Mouse (Mus musculus): ENCODE data around the gene Efcab7. TPM values are rescaled to one million over a fixed set of nuclear protein-coding genes. Genes with fewer than 3 reads are reported as not detected.

Gene Efcab7
- total RNA-seq, 1 experiment: 12.9 TPM

- no peak overlapping the region for H3K27ac ChIP-seq (ENCODE audit: insufficient read depth, low read depth, low read length, poor library complexity, severe bottlenecking)
- in situ Hi-C loops (cut with MboI; ENCODE audit: low sequenced_read_pairs in 2 of 2, unreplicated experiment in 2 of 2): no loop called here
These were observed 282 bp upstream of the Efcab7 start for GRCm38 (mm10) chr4:99828739-99829093.

DNA sequence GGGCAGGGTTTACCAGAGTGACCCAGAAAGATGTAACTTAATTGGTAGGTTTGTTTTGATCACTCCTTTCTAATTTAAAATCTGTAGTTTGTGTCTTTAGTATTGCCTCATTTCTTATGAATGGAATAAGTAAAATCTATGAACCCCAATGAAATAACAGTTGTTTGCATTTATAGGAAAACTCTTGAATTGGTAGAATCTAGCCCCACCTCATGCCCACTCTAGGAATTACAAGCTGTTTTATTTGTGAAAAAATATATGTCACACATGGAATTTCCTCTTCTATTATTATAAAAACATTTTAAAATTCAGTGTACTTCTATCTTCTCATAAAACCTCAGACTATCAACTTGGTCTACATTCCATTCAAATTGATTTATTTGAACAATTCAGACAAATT, 52.9 kb downstream of the Efcab7 start:
- in situ Hi-C loops (cut with MboI; ENCODE audit: low sequenced_read_pairs in 2 of 2, unreplicated experiment in 2 of 2): no loop called here
- H3K9me3 ChIP-seq (ENCODE audit: control insufficient read depth, insufficient read depth, low read depth, low read length): no peaks in the 10 kb centered on the region
- no peak for DNase-seq (ENCODE audit: low read depth, low spot score)
- no peaks in the 10 kb centered on the region for H3K36me3 ChIP-seq (ENCODE audit: control insufficient read depth, insufficient read depth, low read length, poor library complexity, severe bottlenecking)
- H3K4me1 ChIP-seq (ENCODE audit: control insufficient read depth in 2 of 2, insufficient read depth in 2 of 2, low read length in 2 of 2, poor library complexity in 1 of 2): no peaks in the 10 kb centered on the region
- no peak overlapping the region for H3K9ac ChIP-seq (ENCODE audit: insufficient read depth, low read depth, low read length, poor library complexity, severe bottlenecking)
- no peak for TF ChIP-seq ZNF384 (IDR thresholded peaks at IDR 0.05; ENCODE audit: low read depth, low read length)
- TF ChIP-seq HCFC1 (IDR thresholded peaks at IDR 0.05; ENCODE audit: borderline replicate concordance, insufficient read depth, low read length): no peak
- no peak for TF ChIP-seq CHD2 (IDR thresholded peaks at IDR 0.05; ENCODE audit: low read depth, low read length)
- no peak for TF ChIP-seq MAFK (IDR thresholded peaks at IDR 0.05; ENCODE audit: insufficient read depth, low read depth, low read length)
- TF ChIP-seq ZC3H11A (IDR thresholded peaks at IDR 0.05; ENCODE audit: borderline replicate concordance, low read depth, low read length): no peak
- H3K4me3 ChIP-seq (ENCODE audit: insufficient read depth in 1 of 2, low read depth in 1 of 2, low read length in 2 of 2, poor library complexity in 1 of 2, severe bottlenecking in 1 of 2): no peak overlapping the region
- no peak overlapping the region for H3K27ac ChIP-seq (ENCODE audit: insufficient read depth, low read depth, low read length, poor library complexity, severe bottlenecking)

More at GRCm38 (mm10) chr4:99828739-99829093, 282 bp upstream of the Efcab7 start:
- peak; percentile 12 for DNase-seq (ENCODE audit: low read depth, low spot score)
- H3K4me3 ChIP-seq (ENCODE audit: insufficient read depth in 1 of 2, low read depth in 1 of 2, low read length in 2 of 2, poor library complexity in 1 of 2, severe bottlenecking in 1 of 2): peak overlapping the region; percentile 86 to 92
- no peaks in the 10 kb centered on the region for H3K4me1 ChIP-seq (ENCODE audit: control insufficient read depth in 2 of 2, insufficient read depth in 2 of 2, low read length in 2 of 2, poor library complexity in 1 of 2)
- H3K36me3 ChIP-seq (ENCODE audit: control insufficient read depth, insufficient read depth, low read length, poor library complexity, severe bottlenecking): no peaks in the 10 kb centered on the region
- peak overlapping the region; percentile 91 for H3K9ac ChIP-seq (ENCODE audit: insufficient read depth, low read depth, low read length, poor library complexity, severe bottlenecking)
- TF ChIP-seq CHD2 (IDR thresholded peaks at IDR 0.05; ENCODE audit: low read depth, low read length) (no peak), ZNF384 (IDR thresholded peaks at IDR 0.05; ENCODE audit: low read depth, low read length) (no peak), MAFK (IDR thresholded peaks at IDR 0.05; ENCODE audit: insufficient read depth, low read depth, low read length) (no peak), ZC3H11A (IDR thresholded peaks at IDR 0.05; ENCODE audit: borderline replicate concordance, low read depth, low read length) (no peak), HCFC1 (IDR thresholded peaks at IDR 0.05; ENCODE audit: borderline replicate concordance, insufficient read depth, low read length) (no peak)
- H3K9me3 ChIP-seq (ENCODE audit: control insufficient read depth, insufficient read depth, low read depth, low read length): no peaks in the 10 kb centered on the region

- no peaks in the 10 kb centered on the region for H3K4me1 ChIP-seq (ENCODE audit: control insufficient read depth in 2 of 2, insufficient read depth in 2 of 2, low read length in 2 of 2, poor library complexity in 1 of 2)
- H3K9me3 ChIP-seq (ENCODE audit: control insufficient read depth, insufficient read depth, low read depth, low read length): no peaks in the 10 kb centered on the region
- H3K36me3 ChIP-seq (ENCODE audit: control insufficient read depth, insufficient read depth, low read length, poor library complexity, severe bottlenecking): no peaks in the 10 kb centered on the region
- DNase-seq (ENCODE audit: low read depth, low spot score): no peak
- H3K27ac ChIP-seq (ENCODE audit: insufficient read depth, low read depth, low read length, poor library complexity, severe bottlenecking): no peak overlapping the region
- no peak overlapping the region for H3K4me3 ChIP-seq (ENCODE audit: insufficient read depth in 1 of 2, low read depth in 1 of 2, low read length in 2 of 2, poor library complexity in 1 of 2, severe bottlenecking in 1 of 2)
- TF ChIP-seq CHD2 (IDR thresholded peaks at IDR 0.05; ENCODE audit: low read depth, low read length): no peak
- TF ChIP-seq HCFC1 (IDR thresholded peaks at IDR 0.05; ENCODE audit: borderline replicate concordance, insufficient read depth, low read length): no peak
- no peak for TF ChIP-seq ZNF384 (IDR thresholded peaks at IDR 0.05; ENCODE audit: low read depth, low read length)
- TF ChIP-seq MAFK (IDR thresholded peaks at IDR 0.05; ENCODE audit: insufficient read depth, low read depth, low read length): no peak
- TF ChIP-seq ZC3H11A (IDR thresholded peaks at IDR 0.05; ENCODE audit: borderline replicate concordance, low read depth, low read length): no peak
- in situ Hi-C loops (cut with MboI; ENCODE audit: low sequenced_read_pairs in 2 of 2, unreplicated experiment in 2 of 2): no loop called here
- H3K9ac ChIP-seq (ENCODE audit: insufficient read depth, low read depth, low read length, poor library complexity, severe bottlenecking): no peak overlapping the region
These were observed 53.4 kb downstream of the Efcab7 start for GRCm38 (mm10) chr4:99882405-99882804.

DNA sequence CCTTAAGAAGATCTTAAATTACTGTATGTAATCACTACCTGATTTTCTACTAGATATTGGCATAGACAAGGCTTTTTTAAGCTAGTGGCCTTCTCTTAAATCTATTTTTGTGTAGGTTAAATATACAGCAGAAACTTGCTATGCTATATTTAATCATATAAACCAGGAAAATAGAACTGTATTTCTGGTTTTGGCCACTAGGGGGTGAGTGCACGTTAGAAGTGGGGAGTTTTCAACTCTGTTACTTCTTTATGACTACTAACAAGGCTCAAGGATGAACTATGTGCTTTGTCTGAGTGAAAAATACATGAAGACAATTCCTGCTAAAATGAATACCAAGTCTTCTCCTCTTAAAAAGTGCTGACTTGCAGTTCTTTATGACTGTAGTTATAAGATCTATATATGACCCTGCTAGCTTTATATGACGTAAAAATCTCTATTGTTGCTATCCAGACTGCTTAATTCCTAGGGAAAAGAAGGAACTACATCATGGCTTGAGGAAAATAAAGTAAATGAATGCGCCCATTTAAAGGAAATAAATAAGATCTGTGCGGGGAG, 85.0 kb downstream of the Efcab7 start:
- peak; percentile 39 for DNase-seq (ENCODE audit: low read depth, low spot score)
- Histone ChIP-seq H3K27ac (ENCODE audit: insufficient read depth, low read depth, low read length, poor library complexity, severe bottlenecking) (no peak overlapping the region), H3K9ac (ENCODE audit: insufficient read depth, low read depth, low read length, poor library complexity, severe bottlenecking) (no peak overlapping the region), H3K9me3 (ENCODE audit: control insufficient read depth, insufficient read depth, low read depth, low read length) (no peaks in the 10 kb centered on the region), H3K4me1 (ENCODE audit: control insufficient read depth in 2 of 2, insufficient read depth in 2 of 2, low read length in 2 of 2, poor library complexity in 1 of 2) (no peaks in the 10 kb centered on the region), H3K36me3 (ENCODE audit: control insufficient read depth, insufficient read depth, low read length, poor library complexity, severe bottlenecking) (no peaks in the 10 kb centered on the region), H3K4me3 (ENCODE audit: insufficient read depth in 1 of 2, low read depth in 1 of 2, low read length in 2 of 2, poor library complexity in 1 of 2, severe bottlenecking in 1 of 2) (no peak overlapping the region)
- TF ChIP-seq CHD2 (IDR thresholded peaks at IDR 0.05; ENCODE audit: low read depth, low read length) (no peak), HCFC1 (IDR thresholded peaks at IDR 0.05; ENCODE audit: borderline replicate concordance, insufficient read depth, low read length) (no peak), MAFK (IDR thresholded peaks at IDR 0.05; ENCODE audit: insufficient read depth, low read depth, low read length) (peak; percentile 80), ZC3H11A (IDR thresholded peaks at IDR 0.05; ENCODE audit: borderline replicate concordance, low read depth, low read length) (no peak)
- in situ Hi-C loops (cut with MboI; ENCODE audit: low sequenced_read_pairs in 2 of 2, unreplicated experiment in 2 of 2): no loop called here

DNA sequence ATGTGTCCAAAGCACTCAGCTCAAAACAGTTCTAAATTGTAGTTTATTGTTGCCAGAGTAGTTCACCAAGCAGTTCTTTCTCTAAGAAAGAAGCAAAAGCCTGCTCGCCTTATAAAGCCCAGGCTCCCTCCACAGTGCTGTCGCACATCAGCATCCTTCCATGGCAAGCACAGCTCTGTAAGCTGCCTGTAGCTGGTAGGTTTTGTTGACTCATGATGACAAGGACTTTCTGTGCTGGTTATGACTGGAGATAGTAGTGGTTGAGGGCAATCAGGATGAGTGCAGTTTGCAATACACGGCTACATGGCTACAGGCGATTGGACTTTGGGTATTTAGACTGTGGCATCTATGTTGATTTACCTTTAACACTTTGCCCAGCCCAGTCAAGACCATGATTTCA, 97.4 kb downstream of the Efcab7 start:
- in situ Hi-C loops (cut with MboI; ENCODE audit: low sequenced_read_pairs in 2 of 2, unreplicated experiment in 2 of 2): no loop called here
- H3K4me3 ChIP-seq (ENCODE audit: insufficient read depth in 1 of 2, low read depth in 1 of 2, low read length in 2 of 2, poor library complexity in 1 of 2, severe bottlenecking in 1 of 2): no peak overlapping the region
- H3K4me1 ChIP-seq (ENCODE audit: control insufficient read depth in 2 of 2, insufficient read depth in 2 of 2, low read length in 2 of 2, poor library complexity in 1 of 2): no peaks in the 10 kb centered on the region; a peak in 1 of 4 replicates
- TF ChIP-seq MAFK (IDR thresholded peaks at IDR 0.05; ENCODE audit: insufficient read depth, low read depth, low read length): no peak
- DNase-seq (ENCODE audit: low read depth, low spot score): no peak
- H3K36me3 ChIP-seq (ENCODE audit: control insufficient read depth, insufficient read depth, low read length, poor library complexity, severe bottlenecking): no peaks in the 10 kb centered on the region
- H3K9ac ChIP-seq (ENCODE audit: insufficient read depth, low read depth, low read length, poor library complexity, severe bottlenecking): no peak overlapping the region
- no peak overlapping the region for H3K27ac ChIP-seq (ENCODE audit: insufficient read depth, low read depth, low read length, poor library complexity, severe bottlenecking)
- H3K9me3 ChIP-seq (ENCODE audit: control insufficient read depth, insufficient read depth, low read depth, low read length): no peaks in the 10 kb centered on the region
